Mouse (Mus musculus) right cerebral cortex, postnatal 14 days (tissue): Measurements from ENCODE around the gene Eif3m.

Experiments used
- DNase-seq: peaks from one replicate; pipeline ENCODE4 v3.0.0; 2022

The Eif3m gene

DNA sequence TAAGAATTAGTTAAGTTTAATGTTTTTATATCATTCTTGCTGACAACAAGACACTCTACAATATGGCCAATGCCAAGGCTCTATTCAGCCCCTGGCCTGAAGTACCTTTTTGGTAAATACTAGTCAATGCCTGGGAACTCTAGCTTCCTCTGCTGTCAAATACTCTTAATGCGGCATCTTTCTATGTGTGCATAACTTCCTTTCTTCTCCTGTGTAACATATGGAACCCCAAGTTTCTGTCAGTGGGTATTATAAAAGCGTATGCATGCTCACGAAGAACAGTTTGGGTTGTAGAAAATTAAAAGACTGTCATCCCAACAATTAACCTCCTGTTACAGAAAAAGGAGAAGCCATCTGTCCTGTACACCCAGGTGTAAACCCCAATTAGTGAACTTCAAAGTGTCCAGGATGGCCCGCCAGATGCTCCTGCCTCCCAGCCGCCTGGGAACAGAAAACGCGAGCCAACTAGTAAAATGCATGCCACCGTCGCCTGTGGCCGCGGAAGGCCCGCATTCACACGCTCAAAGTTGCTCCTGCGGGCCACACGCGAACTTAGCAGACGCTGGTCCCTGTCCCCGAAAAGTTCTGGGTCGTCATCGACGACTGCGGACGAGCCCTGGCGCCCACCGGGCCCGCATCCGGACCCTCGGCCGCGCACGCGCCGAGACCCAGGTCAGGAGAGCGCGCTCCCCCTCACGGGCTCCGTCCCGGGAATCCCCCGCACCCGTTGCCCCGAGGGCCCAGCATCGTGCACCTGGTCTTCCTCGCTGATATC, 501 bp downstream of the Eif3m start:
- DNase-seq, result no peak

- no peak for DNase-seq
These were observed 9.6 kb downstream of the Eif3m start for GRCm38 (mm10) chr2:105007236-105007635.

DNA sequence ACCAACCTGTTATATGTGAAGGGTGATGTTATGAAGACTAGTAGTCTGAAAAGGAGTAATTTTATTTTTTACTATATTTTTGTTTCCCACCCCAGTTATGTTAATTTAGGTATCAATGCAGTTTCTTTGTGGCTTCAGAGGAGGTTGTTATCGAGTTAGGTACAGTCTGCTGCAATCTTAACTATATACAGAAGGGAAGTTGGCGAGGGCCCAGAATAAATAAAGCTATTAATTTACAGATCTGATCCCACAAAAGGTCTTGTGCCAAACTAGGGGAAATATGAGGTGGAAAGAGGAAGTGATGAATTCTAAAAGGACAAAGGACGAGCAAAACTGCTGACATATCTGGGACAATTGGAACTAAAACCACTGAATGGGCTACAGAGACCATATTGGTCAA, 20.7 kb downstream of the Eif3m start:
- DNase-seq, result no peak

DNA sequence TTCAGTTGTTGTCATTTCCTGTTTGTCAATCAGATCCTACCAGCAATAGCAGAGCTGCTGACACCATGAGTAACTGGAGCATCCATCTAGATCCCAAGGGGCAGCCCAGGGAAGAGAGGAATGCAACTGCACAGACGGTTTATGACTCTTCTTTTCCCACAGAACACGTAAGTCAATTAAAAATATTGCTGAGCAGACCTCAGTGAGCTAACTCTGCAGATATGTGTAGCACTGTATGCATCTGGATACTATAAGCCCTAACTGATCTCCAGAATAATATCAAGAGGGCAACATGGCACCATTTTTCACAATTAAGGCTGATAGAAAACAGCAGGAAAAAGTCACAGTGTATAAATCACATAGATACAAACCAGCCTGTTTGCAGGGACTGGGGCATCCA, 22.4 kb downstream of the Eif3m start:
- no peak for DNase-seq

GRCm38 (mm10) chr2:104988974-104989373, 27.9 kb downstream of the Eif3m start:
- DNase-seq, result no peak

DNA sequence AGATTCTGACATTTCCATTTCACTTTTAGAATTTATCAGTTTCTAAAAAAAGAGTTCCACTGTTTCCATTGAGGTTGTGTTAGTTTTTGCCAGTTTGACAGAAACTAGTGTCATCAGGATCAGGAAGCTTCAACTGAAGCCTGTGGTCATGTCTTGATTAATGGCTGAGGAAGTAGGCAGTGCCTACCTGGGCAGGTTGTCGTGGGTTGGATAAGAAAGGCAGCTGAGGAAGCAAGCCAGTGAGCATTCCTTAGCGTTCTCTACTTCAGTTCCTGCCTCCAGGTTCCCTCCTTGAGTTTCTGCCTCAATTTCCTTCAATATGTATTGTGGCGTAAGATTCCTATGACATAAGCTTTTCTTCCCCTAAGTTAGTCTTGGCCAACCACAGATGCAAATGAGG, 31.1 kb downstream of the Eif3m start:
- DNase-seq, result no peak

GRCm38 (mm10) chr2:104981712-104982111, 35.2 kb downstream of the Eif3m start:
- DNase-seq, result no peak

DNA sequence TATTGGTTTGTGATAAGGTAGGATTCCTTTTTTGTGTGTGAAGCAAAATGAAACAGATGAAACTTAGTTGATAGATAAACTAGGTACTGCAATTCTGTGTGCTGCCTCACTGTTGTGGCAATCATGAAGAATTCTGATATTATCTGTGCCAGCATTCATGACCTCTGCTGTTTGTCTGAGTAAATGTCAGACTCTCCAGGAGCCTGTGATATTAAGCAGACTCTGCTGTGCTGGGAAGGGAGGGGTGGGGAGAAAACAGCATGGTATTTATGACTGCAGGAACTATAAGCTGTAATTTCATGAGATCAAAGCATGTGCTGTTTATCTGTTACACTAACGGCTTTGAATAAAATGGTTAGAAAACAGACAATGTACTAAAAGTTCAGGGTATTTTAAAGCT, 52.4 kb downstream of the Eif3m start:
- no peak for DNase-seq
